10 mouse cellular contexts compared by ENCODE assay signal in genomic region chr19:59458743-59459135, GRCm38 (mm10). TPM values are rescaled to one million over a fixed set of nuclear protein-coding genes. Genes with fewer than 3 reads are reported as not detected.
DNase-seq lines count a peak whose midpoint lies in the region; ATAC-seq lines count a peak whose summit lies in the region.
"Had no signal": no experiment of that assay in that cellular context is flagged by ENCODE, and none has a peak within 500 bp of the region (broad histone marks: within the 10 kb centered on the region; RNA-seq: fewer than 3 reads in every experiment).

No protein-coding gene starts in this region.

- peak overlapping the region; percentile 55 for H3K4me2 ChIP-seq in kidney, embryonic 16.5 days (replicated peaks; ENCODE audit: low read depth, low read length)
- H3K4me2 ChIP-seq in embryonic facial prominence, embryonic 15.5 days (replicated peaks) = peak overlapping the region; percentile 60
- peak overlapping the region; percentile 58 for H3K4me2 ChIP-seq in intestine, embryonic 15.5 days (replicated peaks)
- peak overlapping the region; percentile 61 for H3K4me2 ChIP-seq in neural tube, embryonic 12.5 days (replicated peaks)

- 1% methylated on average over 15 of the region's 15 CpGs for WGBS in kidney, embryonic 16.5 days
- under 1% methylated on average over 15 of the region's 15 CpGs for WGBS in embryonic facial prominence, embryonic 15.5 days
- WGBS in intestine, embryonic 15.5 days = 2% methylated on average over 15 of the region's 15 CpGs
- 1% methylated on average over 15 of the region's 15 CpGs for WGBS in neural tube, embryonic 12.5 days

- no peaks in the 10 kb centered on the region for H3K36me3 ChIP-seq in kidney, embryonic 16.5 days (ENCODE audit: insufficient read depth, low read length)
- no peaks in the 10 kb centered on the region for H3K36me3 ChIP-seq in embryonic facial prominence, embryonic 15.5 days
- no peaks in the 10 kb centered on the region for H3K36me3 ChIP-seq in intestine, embryonic 15.5 days
- no peaks in the 10 kb centered on the region for H3K36me3 ChIP-seq in neural tube, embryonic 12.5 days

- DNase-seq in kidney, adult 18-20 months = no peak
- no peak for DNase-seq in ovary, postnatal 14 days (ENCODE audit: low spot score)
- DNase-seq in left cerebral cortex, postnatal 25 days (ENCODE audit: low spot score in 2 of 2) = no peak

- H3K4me1 ChIP-seq in kidney, embryonic 16.5 days (ENCODE audit: insufficient read depth, low read length) = peaks cover 7% of the 10 kb centered on the region; the same call in 1 of the 2 replicates
- H3K4me1 ChIP-seq in embryonic facial prominence, embryonic 15.5 days = peaks cover 41% of the 10 kb centered on the region
- H3K4me1 ChIP-seq in intestine, embryonic 15.5 days (replicated peaks) = peaks cover 22% of the 10 kb centered on the region
- peaks cover 22% of the 10 kb centered on the region for H3K4me1 ChIP-seq in neural tube, embryonic 12.5 days

- intact Hi-C loops in left cerebral cortex, postnatal 25 days (cut with DNase I) = loop anchor here (5.0 kb wide), 3 partner anchors 71 to 284 kb away; no protein-coding TSS in a partner anchor

- H3K9me3 ChIP-seq in kidney, embryonic 16.5 days (ENCODE audit: low read length) = no peaks in the 10 kb centered on the region
- no peaks in the 10 kb centered on the region for H3K9me3 ChIP-seq in embryonic facial prominence, embryonic 15.5 days (replicated peaks)
- H3K9me3 ChIP-seq in intestine, embryonic 15.5 days = no peaks in the 10 kb centered on the region
- H3K9me3 ChIP-seq in neural tube, embryonic 12.5 days = no peaks in the 10 kb centered on the region
- H3K9me3 ChIP-seq: megakaryocyte, embryonic 14.5 days had no signal

- peaks cover 83% of the 10 kb centered on the region for H3K27me3 ChIP-seq in kidney, embryonic 16.5 days (ENCODE audit: insufficient read depth, low read length)
- H3K27me3 ChIP-seq in embryonic facial prominence, embryonic 15.5 days = peaks cover 80% of the 10 kb centered on the region
- H3K27me3 ChIP-seq in intestine, embryonic 15.5 days (replicated peaks) = peaks cover 92% of the 10 kb centered on the region
- H3K27me3 ChIP-seq in neural tube, embryonic 12.5 days (replicated peaks) = peaks cover 93% of the 10 kb centered on the region

- peak overlapping the region; percentile 92 for H3K9ac ChIP-seq in kidney, embryonic 16.5 days (replicated peaks; ENCODE audit: low read length)
- peak overlapping the region; percentile 57 for H3K9ac ChIP-seq in embryonic facial prominence, embryonic 15.5 days
- H3K9ac ChIP-seq in intestine, embryonic 15.5 days = no peak overlapping the region
- no peak overlapping the region for H3K9ac ChIP-seq in neural tube, embryonic 12.5 days

- H3K27ac ChIP-seq in kidney, embryonic 16.5 days (ENCODE audit: low read length) = peak overlapping the region; percentile 98
- H3K27ac ChIP-seq in embryonic facial prominence, embryonic 15.5 days (replicated peaks) = peak overlapping the region; percentile 84
- no peak overlapping the region for H3K27ac ChIP-seq in intestine, embryonic 15.5 days
- no peak overlapping the region for H3K27ac ChIP-seq in neural tube, embryonic 12.5 days

- no peak for ATAC-seq in kidney, embryonic 16.5 days (ENCODE audit: low FRiP score, low TSS enrichment)
- no peak for ATAC-seq in embryonic facial prominence, embryonic 15.5 days (ENCODE audit: insufficient number of reproducible peaks, low FRiP score, low TSS enrichment, low read depth)
- no peak for ATAC-seq in intestine, embryonic 15.5 days
- no peak for ATAC-seq in neural tube, embryonic 12.5 days (ENCODE audit: low FRiP score, low read depth)
- no peak for ATAC-seq in inflammation-experienced regulatory T-cells, adult 6 months

- peak overlapping the region; percentile 70 for H3K4me3 ChIP-seq in kidney, embryonic 16.5 days (ENCODE audit: low read length)
- H3K4me3 ChIP-seq in embryonic facial prominence, embryonic 15.5 days (replicated peaks) = peak overlapping the region; percentile 47
- H3K4me3 ChIP-seq in intestine, embryonic 15.5 days (replicated peaks) = peak overlapping the region; percentile 25
- peak overlapping the region; percentile 35 for H3K4me3 ChIP-seq in neural tube, embryonic 12.5 days

RNA-seq across cellular contexts. Expression of gene Emx2, which starts 0.6 kb away (rescaled TPM):
- 29.7 and 38.1 TPM in 2 replicates for polyA plus RNA-seq in kidney, embryonic 16.5 days (2015; fragmentation: Nextera tagmentation; extraction: Ambion mirVana)
- polyA plus RNA-seq in embryonic facial prominence, embryonic 15.5 days (2015; fragmentation: Nextera tagmentation; extraction: Ambion mirVana) = 15.6 and 18.2 TPM in 2 replicates
- 0.10 and 0.43 TPM in 2 replicates for polyA plus RNA-seq in intestine, embryonic 15.5 days (2015; fragmentation: Nextera tagmentation; extraction: Ambion mirVana)
- 0.54 and 2.1 TPM in 2 replicates for polyA plus RNA-seq in neural tube, embryonic 12.5 days (2016; fragmentation: Nextera tagmentation; extraction: Ambion mirVana)
- not detected for polyA plus RNA-seq in inflammation-experienced regulatory T-cells, adult 6 months (2017; shearing (Covaris generic))
- total RNA-seq in left cerebral cortex, postnatal 25 days (2021) = 10 to 100 TPM; 16.1 to 19.2 TPM
- total RNA-seq: hematopoietic stem cell, adult 5-6 weeks had no signal

Comparison
In these comparisons a context has a peak if more than half of its experiments do, and no peak if none do; other contexts are left out.
1. H3K27ac ChIP-seq: peak in kidney, embryonic 16.5 days (single experiment) and embryonic facial prominence, embryonic 15.5 days (single experiment); none in intestine, embryonic 15.5 days (single experiment) and neural tube, embryonic 12.5 days (single experiment).
2. H3K9ac ChIP-seq: peak in kidney, embryonic 16.5 days (single experiment) and embryonic facial prominence, embryonic 15.5 days (single experiment); none in intestine, embryonic 15.5 days (single experiment) and neural tube, embryonic 12.5 days (single experiment).
3. Peak in every context shown above with its lines, with median percentiles within 50 percentile points of each other: H3K4me2 ChIP-seq and H3K4me3 ChIP-seq.